Comparison of ENCODE assay signal across 20 mouse cellular contexts in the genomic region with DNA sequence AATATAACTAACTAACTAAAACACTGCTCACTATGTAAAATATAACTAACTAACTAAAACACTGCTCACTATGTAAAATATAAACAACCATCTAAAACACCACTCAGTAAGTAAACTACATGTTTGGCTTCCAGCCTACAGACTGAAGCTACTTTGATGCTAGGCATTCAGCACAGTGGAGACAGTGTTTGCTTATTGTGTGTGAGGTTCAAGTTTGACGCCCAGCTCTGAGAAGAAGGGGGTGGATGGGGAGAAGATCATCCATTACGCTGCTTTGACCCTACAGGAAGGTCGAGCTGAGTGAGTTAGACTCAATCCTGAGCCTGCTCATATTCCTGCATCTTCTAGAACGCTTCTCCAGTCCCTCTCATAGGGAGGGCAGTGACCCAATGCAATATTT.
"Had no signal": no experiment of that assay in that cellular context is flagged by ENCODE, and none has a peak within 500 bp of the region (broad histone marks: within the 10 kb centered on the region; RNA-seq: fewer than 3 reads in every experiment).

No protein-coding gene starts in this region.

- H3K36me3 ChIP-seq: intestine, embryonic 15.5 days; limb, embryonic 12.5 days; limb, embryonic 15.5 days; midbrain, embryonic 15.5 days; neural tube, embryonic 13.5 days; stomach, embryonic 15.5 days had no signal

- H3K4me1 ChIP-seq: intestine, embryonic 15.5 days; limb, embryonic 12.5 days; limb, embryonic 15.5 days; stomach, embryonic 15.5 days had no signal

- DNase-seq: kidney, adult 11 months; kidney, adult 9 months; kidney, postnatal 14 days; kidney, postnatal 4 days; left cerebral cortex, postnatal 4 days; liver, postnatal 0 days; retina, postnatal 1 day; right cerebral cortex, postnatal 25 days; spleen, adult 18-20 months; thymus, postnatal 25 days had no signal

- H3K27ac ChIP-seq: intestine, embryonic 15.5 days; limb, embryonic 12.5 days; limb, embryonic 15.5 days; liver, embryonic 14.5 days; midbrain, embryonic 15.5 days; neural tube, embryonic 13.5 days; stomach, embryonic 15.5 days had no signal

- H3K9me3 ChIP-seq: intestine, embryonic 15.5 days; limb, embryonic 12.5 days; limb, embryonic 15.5 days; midbrain, embryonic 15.5 days; neural tube, embryonic 13.5 days; stomach, embryonic 15.5 days had no signal

- ATAC-seq: intestine, embryonic 15.5 days; liver, postnatal 0 days; midbrain, embryonic 15.5 days had no signal

- H3K4me3 ChIP-seq: intestine, embryonic 15.5 days; limb, embryonic 12.5 days; limb, embryonic 15.5 days; megakaryocyte, embryonic 14.5 days; midbrain, embryonic 15.5 days; neural tube, embryonic 13.5 days; stomach, embryonic 15.5 days had no signal

- H3K4me2 ChIP-seq: intestine, embryonic 15.5 days; limb, embryonic 12.5 days; limb, embryonic 15.5 days; liver, embryonic 11.5 days; midbrain, embryonic 11.5 days; midbrain, embryonic 15.5 days; neural tube, embryonic 13.5 days; stomach, embryonic 15.5 days had no signal

- H3K27me3 ChIP-seq: intestine, embryonic 15.5 days; midbrain, embryonic 15.5 days; stomach, embryonic 15.5 days had no signal

- H3K9ac ChIP-seq: intestine, embryonic 15.5 days; limb, embryonic 12.5 days; limb, embryonic 15.5 days; liver, embryonic 14.5 days; liver, postnatal 0 days; midbrain, embryonic 15.5 days; neural tube, embryonic 13.5 days; stomach, embryonic 15.5 days had no signal
